Mouse (Mus musculus) spleen, postnatal 10 days (tissue): ENCODE results near the gene E030018B13Rik.

Experiments
- DNase-seq, 2 experiments: peaks; one replicate each; pipeline ENCODE4 v3.0.0; 2021 to 2022; ENCODE audit warnings: low spot score in 2 of 2

The E030018B13Rik gene

DNA sequence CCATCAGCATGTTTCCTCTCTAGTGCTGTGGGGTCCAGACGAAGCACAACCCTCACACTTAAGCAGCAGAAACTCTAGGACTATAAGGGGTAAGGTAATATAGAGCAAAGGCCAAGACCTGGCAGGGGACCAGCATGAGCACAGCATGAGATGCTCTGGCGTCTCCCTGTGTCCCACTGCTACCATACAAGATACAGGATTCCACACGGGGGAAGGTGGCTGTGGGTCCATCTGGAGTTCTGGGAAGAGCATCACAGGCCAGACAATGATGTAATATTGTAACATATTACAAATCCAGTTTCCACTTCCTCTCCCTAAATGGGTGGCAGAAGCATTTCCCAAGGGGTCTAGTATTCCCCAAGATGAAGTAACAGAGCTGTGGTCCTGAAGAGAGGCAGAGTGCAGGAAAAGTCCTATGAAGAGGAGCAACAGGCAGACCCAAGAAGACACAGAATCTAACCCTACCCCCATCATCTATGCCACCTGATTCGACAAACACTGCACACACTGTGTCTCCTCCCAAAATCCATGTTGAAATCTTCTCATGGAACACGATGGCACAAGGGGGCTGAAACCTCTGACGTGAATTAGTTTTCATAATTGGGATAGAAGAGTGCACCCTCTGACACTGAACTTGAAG lies at the start of gene E030018B13Rik:
E030018B13Rik (plus strand) TSS at position 590 of the 640 bp plus-strand sequence.
- no peak for DNase-seq

DNA sequence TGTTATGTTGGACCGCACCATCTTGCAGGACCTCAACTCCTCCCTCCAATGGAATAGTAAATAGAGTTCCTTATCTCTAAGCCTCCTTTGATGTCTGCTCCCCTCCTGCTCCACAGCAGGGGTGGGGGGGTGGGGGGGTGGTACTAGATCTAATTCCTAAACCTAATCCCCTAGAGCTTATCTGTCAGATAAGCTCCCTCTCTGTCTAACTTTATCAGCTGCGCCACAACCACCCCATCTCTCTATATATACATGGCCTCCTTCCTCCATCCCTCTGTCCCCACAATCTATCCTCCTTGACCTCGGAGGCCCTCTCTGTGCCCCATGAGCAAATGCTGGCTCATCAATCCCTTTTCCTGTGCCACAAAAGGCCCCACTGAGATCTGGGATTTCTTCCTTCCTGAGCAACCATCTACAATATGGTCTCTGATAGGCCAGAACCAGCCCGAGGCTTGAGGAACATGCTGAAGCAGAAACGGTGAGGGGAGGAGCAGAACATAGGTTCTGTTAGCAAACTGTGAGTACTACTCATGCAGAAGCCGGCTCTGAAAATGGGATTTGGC lies 48.2 kb upstream of the E030018B13Rik start:
- no peak for DNase-seq

DNA sequence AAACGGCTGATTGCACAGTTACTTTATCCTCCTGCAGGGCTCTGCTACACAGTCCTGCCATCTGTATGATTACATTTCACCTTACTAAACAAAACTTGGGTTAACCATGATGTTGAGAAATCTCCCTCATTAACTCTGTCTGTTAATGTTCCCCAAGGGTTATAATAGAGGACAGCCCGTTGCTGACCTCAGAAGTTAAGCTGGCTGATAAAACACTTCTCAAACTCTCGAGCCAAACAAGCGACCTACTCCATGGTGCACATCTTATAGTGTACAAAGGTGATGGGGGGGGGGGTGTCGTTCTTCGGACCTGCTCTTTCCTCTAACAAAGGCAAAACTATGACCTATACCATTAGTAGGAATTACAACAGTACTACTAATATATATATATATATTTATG lies 45.0 kb upstream of the E030018B13Rik start:
- DNase-seq = no peak

DNA sequence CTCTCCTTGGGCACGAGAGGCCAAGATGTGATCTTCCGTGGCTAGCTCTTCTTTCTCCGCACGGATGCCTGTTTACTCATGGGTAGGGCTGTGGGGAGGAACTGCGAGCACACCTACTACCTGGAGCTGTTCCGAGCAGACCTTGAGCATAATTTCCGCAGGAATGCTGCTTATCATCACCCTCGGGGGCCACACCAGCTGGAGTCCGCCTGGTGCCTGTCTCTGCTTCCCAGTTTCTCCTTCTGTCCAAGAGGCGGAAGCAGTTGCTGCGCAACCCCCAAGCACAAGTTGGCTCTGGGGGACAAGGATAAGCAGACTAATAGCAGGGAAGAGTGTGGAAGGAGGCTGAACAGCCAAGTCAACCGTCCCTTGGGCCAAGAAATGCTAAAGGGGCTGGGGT lies 42.8 kb upstream of the E030018B13Rik start:
- DNase-seq = no peak

DNA sequence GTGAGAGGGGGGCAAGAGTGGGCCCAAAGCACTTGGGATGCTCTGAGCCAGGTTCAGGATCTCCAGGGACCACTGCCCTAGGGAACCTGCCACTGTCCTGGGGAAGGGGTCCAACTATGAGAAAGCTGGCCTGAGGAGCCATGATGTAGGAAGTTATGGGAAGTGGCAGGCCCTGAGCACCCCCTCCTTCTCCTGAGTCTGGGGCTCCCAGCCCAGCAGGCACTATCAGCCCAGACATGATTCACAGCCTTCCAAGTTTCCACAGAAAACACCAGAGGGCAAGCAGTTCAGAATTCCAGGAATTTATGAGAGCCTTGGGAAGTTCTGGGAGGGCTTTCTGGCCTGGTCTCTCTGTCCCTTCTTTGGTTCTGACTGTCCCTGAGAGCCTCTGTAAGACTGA lies 41.0 kb upstream of the E030018B13Rik start:
- no peak for DNase-seq

DNA sequence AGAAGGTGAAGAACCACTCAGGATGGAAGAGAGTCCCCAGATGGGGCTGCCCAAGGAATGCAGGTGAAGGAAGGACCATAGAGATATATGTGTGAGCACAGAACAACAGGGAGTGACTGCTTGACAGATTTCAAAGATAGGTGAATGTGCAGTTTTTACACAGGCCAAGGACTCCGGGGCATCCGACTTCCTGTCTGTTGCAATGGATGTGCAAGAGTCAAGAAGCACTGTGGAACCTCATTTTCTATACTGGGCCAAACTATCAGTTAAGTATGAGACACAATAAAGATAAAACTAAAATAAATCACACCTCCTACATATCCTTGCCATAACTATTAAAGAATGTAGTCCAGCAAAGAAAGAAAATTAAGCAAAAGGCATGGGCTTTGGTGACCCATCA lies 40.0 kb upstream of the E030018B13Rik start:
- no peak for DNase-seq

DNA sequence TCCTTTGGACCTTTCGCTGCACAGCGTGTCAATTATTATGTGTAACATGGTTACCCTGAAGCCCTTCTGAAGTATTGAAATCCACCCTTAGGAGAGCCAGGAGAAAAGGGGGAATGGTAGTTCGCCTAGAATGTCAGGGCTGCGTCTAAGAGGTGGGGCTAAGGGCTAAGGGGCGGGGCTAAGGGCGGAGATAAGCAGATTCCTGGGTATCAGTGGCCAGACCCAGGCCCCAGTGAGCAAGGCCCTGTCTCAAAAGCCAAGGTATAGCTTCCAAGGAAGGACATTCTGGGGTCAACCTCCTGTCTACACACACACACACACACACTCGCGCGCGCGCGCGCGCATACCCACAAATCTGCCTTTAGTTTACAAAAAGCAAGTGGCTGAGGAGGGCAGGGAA lies 39.0 kb upstream of the E030018B13Rik start:
- no peak for DNase-seq

DNA sequence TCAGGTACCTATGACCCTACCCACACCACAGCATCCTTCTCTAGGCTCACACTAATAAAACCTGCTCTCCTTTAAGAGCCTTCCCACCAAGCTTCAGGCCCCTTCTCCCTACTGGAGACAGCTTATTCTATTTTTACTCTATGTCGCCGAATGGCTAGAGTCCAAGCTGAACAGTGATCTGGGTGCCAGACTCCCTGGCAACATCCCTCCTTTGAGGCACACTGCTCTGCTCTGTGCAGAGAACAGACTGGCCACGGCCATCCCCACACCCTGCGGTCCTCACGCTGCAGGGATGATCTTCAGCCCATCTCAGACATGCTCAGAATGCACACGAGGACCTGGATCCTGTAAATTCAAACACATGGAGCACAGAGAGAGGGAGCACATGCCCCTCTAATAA lies 37.1 kb upstream of the E030018B13Rik start:
- no peak for DNase-seq

DNA sequence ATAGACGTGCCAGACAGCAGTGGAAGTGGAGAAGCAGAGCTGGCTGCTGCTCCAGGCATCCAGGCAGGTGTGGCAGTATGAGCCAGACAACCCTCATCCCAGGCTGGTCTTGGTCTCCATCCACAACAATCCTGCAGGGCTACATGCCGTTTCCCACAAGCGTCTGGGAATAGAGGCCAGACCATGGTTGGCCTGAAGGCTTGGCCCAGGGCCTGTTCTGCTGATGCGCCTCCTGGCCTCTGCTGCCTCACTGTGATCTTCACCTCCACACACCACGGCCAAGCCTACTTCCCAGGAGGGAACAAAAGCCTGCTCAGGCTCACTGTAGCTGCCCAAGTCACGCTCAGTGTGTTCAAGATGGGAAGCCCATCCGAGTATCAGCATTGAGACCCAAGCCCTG lies 33.9 kb upstream of the E030018B13Rik start:
- DNase-seq = no peak

DNA sequence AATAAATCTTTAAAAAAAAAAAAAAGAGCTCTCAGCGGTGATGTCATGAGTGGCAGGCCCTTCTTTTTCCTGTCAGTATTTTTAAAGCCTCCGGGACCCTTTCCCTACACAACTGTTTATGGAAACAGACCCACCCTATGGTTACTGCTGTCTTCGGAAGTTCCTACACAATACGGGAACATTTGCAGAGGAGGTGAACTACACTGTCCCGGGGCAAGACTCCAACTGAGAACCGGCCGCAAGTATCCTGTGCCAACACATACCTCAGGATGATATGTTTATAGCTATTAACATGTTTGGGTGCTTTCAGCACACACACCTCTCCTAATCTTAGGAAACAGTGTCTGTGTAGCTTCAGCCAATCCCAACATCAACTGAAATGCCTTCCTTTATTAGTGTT lies 31.6 kb upstream of the E030018B13Rik start:
- no peak for DNase-seq

DNA sequence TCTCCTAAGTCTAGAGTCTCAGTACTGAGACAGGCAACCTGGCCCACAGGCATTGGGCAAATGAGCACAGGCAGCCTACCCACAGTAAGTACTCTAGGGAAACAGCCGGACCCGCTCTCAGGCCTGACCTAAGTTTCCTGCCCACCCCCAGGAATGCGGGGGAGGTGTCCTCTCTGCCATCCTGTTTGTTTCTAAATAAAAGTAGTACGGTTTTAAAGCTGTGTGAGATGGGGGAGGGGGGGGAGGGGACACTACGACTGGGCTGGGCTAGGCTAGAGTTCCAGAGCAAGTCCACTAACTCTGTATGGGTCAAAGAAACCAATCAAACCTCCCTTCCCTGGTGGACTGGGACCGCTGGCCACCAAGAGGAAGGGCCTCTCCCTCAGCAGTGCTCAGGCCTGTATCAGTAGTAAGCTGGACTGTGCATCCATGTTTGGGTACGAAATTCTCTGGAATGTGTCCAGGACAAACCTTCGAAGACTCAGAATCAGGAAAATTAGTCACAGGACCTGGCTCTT lies 29.6 kb upstream of the E030018B13Rik start:
- no peak for DNase-seq

DNA sequence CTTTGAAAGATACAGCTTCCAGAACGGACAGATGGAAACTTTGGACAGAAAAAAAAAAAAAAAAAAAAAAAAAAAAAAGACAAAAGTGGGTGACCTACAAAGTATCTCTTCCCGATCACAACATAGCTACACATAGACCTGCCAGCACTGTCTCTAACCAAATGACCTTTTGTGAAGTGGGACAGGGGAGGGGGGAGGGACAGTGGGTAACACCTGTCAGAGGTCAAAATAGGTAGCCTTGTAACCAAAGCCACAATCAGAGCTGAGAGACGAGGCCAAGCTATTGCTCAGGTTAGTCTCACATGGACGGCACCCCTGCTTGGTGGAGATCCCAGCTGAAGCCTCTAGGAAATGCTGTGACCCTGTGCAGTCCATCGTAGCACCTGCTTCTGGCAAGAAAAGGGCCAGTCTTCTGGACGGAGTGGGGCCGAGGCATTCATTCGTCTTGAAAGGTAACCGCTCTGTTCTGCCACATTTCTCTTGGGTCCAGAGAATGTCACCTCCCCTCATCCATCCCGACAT lies 29.0 kb upstream of the E030018B13Rik start:
- DNase-seq = no peak

DNA sequence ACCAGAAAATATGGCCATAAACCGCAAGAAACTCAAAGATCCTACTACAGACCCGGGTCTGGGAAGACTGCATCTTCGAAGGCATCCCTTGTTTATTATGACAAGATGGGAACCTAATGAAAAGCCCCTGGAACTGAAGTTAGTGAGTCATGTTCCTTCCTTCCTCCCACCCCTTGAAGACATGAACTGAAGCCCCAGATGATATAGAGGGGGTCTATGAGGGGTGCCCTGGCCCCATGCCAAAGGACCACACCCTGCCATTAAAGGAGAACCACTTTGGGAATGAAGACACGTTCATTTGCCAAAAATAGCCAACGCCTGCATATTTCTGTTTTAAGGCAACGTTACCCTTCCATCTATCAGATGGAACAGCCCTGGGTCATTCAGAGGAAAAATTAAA lies 28.0 kb upstream of the E030018B13Rik start:
- no peak for DNase-seq

DNA sequence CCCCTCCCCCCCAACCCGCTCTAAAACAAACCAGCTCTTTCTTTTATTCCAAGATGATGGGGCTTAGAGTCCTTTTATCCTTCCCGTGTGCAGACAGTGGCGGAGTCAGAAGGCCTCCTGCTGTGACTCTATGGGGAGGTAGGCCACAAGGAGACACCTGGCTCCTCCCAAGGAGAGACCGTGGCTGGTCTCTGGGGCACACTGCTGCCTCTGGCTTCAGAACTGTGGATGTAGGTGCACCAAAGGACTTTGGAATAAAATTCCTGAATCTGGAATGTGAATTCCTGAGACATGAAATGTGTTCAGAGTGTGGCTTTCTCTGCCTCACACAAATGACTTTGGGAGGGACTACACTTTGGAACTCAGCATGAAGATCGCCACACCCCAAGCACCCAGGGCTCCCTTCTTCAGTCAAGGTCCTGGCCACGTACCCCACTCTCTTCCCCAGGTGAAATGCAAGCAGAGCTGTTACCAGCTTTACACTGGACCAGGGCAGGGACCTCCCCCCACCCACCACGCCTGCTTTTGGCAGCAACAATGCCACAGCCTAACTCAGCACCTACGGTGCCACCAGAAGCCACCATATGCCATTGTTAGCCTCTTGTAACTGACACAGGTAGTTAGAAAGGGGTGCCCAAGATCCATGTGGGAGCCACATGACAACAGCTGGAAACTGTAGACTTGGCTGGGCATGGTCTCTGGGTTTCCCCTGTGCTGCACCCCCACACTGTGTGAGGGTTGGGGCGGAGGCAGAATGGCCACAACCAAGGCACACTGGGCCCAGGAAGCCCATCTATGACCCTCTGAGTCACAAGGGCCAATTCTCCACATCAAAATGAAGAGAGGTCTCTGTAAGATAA lies 27.3 kb upstream of the E030018B13Rik start:
- no peak for DNase-seq

DNA sequence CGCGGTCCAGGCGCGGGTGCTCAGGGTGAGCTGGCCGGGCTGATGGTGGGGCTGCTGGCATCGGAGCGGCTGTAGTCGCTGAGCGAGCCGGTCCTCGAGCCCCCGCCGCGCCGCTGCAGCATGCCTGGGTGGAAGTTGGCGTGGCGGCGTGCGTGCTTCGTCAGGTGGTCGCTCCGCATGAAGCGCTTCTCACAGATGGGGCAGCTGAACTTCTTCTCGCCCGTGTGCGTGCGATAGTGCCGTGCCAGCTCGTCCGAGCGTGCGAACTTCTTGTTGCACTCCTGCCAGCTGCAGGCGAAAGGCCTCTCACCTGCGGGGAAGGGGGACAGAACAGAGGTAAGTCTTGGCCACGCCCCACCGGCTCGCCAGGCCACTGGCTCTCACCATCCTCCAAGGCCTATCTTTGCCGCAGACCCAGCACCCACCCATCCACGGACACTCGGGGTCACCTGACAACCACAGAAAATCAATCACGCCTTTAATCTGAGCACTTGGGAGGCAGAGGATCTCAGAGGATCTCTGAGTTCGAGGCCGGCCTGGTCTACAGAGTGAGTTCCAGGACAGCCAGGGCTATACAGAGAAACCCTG lies 25.1 kb upstream of the E030018B13Rik start:
- DNase-seq = no peak

DNA sequence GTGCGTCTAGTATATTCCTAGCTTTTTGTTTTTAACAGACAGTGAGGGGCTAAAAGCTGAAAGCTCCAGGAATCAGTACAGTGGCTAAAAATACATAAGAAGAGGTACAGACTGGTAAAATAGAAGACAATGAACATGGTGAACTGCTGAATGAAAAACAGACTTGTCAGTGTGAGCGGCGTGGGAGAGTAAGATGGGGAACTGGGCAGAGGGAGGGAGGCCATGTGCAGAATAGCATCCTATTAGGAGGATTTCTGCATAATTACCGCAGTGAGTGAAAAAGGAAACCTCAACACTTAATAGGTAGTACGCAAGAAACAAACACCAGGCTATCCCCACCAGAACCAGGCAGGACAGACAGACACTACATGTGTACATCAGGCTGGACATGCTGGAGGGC lies 23.5 kb upstream of the E030018B13Rik start:
- no peak for DNase-seq

DNA sequence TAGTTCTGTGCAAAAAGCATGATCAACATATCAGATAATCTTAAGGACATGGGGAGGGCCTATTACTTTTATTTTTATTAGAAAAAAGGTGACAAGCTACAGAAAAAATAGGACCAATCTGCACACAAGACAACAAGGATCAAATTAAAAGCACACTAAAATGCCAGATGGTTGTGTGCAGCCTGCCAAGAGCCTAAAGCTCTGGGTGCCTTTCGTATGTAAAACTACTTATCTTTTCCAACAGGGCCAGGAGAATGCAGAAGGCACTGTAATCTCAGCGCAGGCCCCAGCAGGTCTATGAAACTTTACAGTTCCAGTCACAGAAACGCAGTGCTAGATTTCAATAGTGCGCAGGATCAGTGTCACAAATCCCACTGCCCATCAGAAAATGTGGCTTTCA lies 22.9 kb upstream of the E030018B13Rik start:
- no peak for DNase-seq

DNA sequence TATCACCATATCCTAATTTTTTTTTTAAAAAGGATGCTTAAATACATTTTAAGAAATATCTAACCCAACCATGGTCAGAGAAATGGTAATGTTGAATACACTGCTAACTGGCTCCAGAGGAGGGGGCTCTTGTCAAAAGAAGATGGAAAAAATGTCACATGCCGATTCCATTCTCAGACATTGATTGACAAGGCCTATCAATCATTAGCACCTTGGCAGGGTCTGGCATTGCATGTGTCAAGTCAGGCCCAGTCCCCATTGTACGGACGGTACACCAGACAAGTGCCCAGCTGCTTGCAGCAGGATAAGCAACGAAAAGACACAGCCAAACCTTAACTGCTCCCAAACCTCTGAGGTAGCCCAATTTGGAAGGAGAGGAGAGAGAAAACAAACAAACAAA lies 22.0 kb upstream of the E030018B13Rik start:
- no peak for DNase-seq

DNA sequence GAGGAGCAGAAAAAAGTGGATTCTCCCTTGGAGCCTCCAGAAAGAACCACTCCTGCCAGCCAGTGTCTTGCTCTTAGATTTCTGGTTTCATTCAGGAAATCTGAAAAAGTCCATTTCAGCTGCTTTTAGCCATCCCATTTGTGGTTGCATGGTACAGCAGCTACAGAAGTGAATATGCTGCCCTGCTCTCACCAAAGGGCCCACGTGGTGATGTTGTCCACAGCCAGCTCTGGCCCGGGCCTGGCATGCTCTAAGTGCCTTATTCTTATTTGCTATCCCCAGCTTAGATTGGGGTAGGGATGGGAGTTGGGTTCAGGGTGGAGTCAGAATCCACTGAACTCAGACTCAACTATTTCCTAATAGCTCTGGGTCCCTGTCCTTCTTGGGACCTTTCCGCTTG lies 21.4 kb upstream of the E030018B13Rik start:
- no peak for DNase-seq

DNA sequence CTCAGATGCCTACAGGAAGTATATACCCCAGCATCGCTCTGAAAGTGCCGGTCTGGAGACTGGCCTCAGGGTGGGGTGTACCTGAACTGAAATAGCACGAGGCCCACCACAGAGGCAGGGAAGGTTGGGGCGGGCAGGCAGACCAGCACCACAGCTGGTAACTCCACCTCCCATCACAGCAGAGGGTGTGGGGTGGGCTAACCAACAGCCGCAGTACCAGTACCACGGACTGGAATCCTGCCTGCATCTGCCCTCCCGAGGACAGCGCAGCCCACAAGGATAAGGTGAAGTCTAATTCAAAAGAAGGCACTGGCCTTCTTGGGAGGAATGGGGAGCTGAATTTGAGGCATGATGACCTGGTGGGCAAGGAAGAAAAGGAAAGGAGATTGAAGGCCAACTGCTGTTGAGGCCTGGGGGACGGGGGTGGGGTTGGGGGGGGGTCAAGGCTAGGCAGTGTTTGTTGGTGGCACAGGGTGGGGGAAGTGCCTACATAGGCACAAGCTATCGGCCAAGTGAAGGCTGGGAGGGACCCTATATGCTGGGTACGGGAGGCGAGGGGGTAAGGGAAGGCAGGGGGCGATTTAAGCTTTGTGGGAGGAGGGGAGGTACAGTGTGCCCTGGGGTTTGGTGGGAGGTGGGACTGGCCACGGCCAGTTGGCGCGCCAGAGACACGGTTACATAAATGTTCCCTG lies 20.2 kb upstream of the E030018B13Rik start:
- peak in 1 of 2 experiments; percentile 32 for DNase-seq

DNA sequence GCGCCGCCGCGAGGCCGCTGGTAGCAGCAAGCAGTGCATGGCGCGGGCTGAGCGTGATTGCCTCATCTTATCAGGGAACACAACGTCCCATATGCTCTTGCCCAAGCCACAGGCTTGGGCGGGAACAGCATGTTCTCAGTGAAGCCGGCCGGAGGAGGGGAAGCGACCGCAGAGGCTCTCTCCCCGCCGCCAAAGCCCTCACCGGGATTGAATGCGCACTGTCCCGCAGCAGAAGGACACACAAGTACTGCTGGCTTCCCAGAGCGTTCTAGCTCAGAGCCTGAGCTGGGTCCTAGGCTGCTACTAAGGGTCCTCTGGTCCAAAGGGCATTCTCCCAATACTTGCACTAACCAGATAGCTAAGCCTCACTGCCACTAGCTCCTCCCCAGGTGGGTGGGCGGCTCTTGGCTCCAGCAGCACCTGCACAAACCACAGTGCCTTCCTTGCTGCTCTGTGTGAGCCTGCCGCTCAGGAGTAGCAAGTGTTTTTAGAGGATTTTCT lies 19.6 kb upstream of the E030018B13Rik start:
- peak; percentile 59 to 84 for DNase-seq
